Mouse (Mus musculus): ENCODE results near the gene Bad. TPM values are rescaled to one million over a fixed set of nuclear protein-coding genes. Genes with fewer than 3 reads are reported as not detected.
"Not testable (repeated sequence)": the region's sequence is repeated elsewhere in the genome, so short reads cannot be mapped to it uniquely, and the experiment has no call there.

Bad gene
- total RNA-seq, 2 experiments from 2014 or later, result 21.1 to 22.4 TPM

DNA sequence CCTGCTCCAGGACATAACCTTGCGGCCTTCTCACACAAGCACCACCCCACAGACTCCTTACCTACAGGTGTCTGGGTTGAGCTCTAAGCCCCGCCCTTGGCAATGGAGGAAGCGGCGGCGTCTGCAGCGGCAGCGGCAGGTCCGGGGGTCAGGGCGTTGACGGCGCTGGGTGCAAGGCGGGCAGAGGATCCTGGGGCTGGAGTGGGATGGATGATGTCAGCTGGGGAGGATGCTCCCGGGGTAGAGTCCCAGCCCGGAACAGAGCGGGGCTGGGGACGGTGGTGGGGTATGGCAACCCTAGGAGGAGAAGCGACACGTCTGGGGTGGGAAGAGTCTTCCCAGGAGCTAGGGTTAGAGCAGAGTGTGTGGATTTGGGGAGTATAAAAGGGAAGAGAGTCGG lies 43.6 kb downstream of the Bad start:
- no peak for DNase-seq

DNA sequence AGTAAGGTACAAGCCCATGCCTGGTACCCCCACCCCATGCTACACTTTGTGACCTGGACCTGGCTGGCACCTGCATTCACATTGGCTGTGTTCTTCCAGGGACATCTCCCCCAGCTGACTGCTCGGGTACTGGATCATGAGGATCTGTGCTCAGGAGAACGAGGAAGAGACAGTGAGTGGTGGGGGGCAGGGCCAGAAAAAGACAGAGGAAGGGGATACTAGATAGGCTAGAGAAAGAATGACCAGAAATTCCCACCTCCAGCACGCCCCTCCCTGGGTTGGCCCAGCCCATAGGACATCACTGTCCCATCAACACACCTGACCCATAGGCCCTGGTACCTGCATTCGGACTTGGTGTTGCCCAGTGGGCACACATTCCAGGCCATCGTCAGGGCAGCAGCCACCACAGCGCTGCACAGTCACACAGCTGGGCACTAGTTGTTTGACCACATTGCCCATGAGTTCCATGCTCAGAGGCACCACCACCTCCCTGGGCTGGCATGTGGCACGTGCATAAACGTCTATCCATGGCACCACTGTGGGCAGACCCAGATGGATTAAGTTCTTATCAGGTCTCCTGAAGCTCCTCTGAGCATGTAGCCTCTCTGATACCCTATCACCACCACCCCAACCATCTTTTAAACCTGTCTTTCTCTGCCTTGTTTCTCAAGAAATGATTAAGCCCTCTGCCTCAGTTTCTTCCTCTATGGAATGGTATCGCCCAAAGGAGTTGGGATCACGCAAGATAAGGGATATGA lies 44.5 kb downstream of the Bad start:
- no peak for DNase-seq

DNA sequence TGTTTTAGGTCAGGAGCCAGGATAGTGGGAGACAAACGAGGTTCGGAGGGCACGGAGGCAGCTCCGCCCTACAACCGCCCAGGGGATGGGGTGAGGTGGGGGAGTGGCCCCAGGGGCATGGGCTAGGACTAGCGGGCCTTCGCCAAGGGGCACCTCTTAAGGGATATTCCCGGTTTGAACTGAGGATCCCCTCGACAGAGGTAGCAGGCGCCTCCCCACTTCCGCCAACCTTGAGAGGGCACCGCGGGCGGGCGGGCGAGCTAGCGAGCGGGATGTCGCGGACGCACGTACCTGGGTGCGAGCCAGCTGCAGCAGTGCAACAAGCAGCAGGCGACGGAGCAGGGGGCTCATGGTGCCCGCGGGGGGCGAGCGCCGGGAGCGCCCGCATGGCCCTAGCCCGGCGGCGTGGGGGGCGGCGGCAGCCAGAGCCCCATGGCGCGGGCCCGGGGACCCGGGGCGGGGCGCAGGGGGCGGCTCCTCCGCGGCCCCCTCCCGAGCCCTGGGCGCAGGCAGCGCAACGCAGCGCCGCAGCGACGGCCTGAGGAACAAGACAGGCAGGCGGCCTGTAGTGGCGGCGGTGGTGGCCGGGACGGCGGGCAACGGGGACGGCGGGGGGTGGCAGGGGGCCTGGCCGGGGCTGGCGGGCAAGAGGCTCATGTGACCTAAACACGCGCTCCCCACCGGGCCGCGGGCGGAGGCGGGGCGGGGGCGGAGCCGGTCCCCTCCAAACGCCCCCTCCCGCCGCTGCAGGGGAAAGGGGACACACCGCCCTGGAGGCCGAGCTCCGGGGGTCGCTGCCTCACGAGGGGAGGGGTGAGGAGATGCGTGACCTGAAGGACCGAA lies 45.6 kb downstream of the Bad start, which contains the start of gene Vegfb:
Gene Vegfb, minus strand, starts transcription at position 591 of the 843 bp plus-strand sequence.
- DNase-seq, result peak; percentile 81

DNA sequence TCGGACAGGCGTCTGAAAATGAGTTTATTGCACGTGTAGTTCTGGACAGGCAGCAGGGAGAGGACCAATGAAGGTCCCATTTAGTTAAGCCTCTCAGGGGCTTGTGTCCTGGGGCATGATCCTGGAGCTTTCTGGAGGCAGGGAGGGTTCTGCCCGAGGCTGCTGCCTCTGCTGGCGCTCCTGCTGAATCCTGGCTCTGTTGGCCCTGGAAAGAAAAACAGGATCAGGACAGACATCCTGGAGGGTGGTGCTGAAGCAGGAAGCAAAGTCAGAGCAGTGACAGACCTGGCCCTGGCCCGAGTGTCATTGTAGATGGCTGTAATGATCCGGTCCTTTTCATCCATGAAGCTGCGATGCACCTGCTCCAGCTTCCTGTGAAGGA lies 46.2 kb downstream of the Bad start:
- no peak for DNase-seq

DNA sequence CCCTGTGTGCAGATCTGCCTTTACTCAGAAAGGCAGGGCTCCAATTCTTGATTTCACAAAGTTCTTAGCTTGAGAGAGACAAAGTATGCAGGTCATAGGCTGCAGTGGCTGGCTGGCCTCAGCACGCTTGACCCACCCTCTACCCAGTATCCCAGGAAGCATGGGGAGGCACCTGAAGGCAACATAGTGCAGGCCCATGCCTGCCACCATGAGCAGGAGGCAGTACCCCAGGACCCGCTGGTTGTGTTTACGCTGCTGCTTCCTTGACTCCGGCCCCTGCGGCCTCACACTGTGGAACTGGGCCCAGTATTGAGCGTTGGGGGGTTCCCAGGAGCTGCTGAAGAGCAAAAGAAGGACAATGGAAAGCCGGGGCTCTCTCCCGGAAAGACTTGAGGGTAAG lies 47.6 kb downstream of the Bad start:
- no peak for DNase-seq

DNA sequence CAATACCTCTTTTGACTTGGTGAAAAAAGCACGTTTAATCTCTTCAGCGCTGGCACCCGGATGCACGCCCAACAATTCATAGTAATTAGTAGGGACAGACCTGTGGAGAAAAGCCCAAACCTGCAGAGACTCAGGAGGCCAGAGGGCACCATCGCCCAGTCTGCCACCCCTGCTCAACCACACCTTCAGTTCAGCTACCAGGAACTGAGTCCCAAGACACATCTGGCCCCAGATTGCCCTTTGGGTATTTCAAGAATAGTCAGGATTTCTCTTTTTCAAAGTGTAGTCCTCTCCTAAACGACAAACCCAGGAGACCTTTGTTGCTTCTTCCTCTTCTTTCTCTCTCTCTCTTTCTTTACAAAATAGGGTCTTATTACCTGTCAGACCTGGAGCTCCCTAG lies 49.1 kb downstream of the Bad start:
- no peak for DNase-seq

DNA sequence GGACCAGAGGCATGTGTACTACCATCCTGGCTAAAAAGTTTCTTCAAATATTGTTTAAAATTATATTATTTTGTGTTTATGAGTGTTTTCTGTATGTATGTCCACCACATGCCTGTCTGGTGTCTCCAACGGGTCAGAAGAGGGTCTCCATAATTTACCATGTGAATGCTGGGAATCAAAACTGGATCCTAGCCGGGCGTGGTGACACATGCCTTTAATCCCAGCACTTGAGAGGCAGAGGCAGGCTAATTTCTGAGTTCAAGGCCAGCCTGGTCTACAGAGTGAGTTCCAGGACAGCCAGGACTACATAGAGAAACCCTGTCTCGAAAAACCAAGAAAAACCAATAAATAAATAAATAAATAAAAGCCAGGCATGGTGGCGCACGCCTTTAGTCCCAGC lies 49.5 kb downstream of the Bad start:
- DNase-seq, result not testable (repeated sequence)

DNA sequence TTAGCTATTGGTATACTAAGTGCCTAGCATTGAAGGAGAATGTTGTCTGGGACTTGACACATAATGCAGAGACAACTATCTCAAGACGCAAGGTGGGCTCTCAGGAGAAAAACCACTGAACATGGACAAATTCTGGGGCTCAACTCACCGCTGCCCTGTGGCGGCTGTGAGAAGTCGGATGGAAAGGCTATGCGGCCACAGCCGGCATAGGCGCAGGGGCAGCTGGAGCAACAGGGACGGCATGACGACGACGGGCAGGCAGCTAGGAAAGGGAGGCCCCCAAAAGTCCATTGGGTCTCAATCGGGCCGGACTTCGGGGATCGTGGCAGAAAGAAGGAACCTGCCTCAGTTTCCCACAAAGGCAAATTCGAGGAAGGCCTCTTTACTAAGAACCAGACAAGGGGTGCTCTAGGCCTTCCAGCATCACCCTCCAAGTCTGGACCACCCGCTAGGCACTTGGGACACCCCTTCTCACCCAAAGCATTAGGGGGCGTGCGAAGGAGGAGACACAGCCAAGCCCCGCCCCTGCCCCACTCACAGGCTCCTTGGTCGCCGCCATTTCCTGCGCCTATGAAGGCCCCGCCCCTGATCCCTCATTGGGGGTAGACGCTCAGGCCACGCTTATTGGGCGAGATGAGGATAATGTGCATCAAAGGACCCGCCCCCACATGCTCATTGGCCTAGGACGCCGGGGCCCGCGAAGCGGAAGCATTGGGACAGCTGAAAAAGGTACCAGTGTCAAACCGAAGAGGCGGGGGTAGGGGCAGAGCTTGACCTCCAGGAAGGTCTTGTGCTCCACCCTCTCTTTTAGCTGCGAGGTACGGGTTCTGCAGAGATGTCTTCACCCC lies 50.6 kb downstream of the Bad start, which contains the start of gene Dnajc4:
Gene Dnajc4, minus strand, starts transcription at position 562 of the 848 bp plus-strand sequence.
- DNase-seq, result peak; percentile 96 to 98

DNA sequence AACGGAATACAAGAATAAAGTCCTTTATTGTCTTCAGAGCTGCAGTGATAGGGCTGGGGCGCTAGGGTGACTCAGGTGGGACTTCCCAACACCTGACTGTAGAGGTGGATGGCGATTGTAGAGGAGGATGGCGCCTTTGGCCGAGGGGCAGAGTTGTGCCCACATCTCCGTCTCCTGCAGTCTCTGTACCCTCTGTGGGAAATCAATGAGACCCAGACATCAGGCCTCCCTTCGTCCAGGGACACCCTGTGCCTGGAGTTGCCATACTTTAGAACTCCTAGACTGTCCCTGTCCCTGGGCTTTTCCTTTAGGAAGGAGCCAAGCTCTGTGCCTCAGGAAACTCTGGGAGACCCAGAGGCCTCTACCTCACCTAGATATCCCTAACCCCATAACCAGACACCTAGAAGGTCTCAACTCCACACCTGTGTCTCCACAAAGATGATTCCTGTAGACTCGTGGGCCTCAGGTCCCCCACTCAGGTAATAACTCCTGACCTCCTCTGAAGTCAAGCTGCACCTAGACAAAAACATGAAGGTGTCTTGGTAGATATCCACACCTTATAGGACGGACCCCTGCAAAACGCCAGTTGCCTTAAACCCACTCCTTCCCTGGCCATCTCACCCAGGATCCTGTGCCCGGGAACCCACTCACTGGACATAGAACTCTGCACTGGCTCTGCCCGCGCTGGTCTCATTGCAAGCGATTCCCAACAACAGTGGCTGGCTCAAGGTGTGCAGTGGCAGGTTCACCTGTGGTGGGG lies 51.5 kb downstream of the Bad start:
- no peak for DNase-seq

DNA sequence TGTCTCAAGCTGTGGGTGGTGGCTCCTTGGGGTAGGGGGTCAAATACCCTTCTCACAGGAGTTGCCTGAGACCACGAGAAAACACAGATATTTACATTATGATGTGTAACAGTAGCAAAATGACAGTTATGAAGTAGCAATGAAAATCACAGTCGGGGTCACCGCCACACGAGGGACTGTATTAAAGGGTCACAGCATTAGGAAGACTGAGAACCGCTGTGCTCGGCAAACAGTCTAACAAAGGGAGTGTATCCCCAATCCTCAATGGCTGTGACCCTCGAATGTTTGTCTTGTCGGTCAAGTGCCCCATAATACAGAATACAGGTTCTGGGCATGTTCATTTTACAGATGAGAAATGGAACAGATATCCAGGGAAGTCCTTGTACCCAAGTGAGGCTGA lies 52.3 kb downstream of the Bad start:
- no peak for DNase-seq

DNA sequence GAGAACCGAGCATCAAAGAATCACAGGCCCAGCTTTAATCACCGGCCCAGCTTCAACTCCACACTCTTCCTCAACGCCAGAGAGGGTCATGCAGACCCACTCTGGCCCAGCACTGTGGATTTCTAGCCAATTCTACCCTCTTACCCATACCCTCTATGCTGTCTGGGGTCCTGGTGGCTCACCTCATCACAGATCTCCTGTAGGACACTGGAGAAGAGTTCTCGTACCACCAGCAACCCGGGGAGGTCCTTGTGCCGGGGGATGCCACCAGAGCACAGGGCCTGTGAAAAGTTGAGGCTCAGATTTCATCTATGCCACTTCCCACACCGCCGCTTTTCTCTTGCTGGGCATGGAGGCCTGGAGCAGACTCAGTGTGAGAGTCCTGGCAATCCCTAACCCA lies 52.8 kb downstream of the Bad start:
- no peak for DNase-seq

DNA sequence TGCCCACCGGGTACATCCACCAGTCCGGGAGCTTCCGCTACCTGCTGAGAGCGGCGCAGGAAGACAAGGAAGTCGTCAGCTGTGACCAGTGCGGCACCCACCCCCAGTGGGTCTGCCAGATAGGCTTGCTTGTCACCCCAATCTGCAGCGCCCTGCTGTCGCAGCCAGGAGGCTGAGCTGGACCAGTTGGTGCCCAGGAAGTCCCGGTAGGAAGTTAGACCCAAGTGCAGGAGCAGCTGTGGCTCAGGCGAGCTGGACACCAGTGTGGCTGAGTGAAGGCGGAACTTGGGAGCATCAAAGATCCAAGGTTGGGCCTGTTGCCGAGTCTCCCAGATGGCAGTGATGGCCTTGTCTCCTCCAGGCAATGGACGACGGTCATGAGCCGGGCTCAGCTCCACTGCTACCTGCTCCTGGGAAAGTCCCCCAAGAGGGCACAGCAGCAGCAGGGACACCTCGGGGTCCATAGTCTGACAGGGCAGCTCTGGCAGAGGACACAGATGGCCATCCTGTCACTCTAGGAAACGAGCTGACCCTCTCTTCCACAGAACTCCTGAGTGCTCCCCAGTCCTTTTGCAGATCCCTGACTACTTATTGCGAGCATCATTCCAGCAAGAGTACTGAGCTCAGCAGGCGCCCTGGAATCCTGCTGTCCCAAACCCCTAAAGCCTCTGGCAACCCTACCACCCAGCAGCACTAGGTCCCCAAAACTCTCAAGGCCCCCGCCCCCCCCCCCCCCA lies 53.8 kb downstream of the Bad start:
- DNase-seq, result peak in 1 of 2 experiments; percentile 43

DNA sequence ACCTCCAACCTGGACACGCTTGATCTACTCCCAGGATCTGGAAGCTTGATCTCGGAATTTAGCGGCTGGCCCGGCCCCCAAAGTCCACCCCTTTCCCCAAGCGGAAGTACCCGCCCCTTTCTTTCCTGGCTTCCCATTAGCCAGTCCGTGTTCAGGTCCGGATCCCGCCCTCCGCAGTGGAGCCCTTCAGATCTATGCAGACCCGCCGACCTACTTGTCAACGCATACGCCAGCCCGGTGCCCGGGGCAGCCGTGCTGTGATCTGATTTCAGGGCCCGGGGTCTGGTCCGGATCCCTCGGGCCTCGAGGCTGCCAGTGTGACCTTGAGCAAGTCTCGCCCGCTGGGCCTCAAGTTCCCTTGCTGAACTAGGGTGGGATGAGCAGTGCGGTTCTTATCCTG lies 54.3 kb downstream of the Bad start, which contains the start of the genes Nudt22 and Trpt1:
Gene Nudt22, minus strand, starts transcription at position 112 of the 400 bp plus-strand sequence.
Gene Trpt1, plus strand, starts transcription at position 126 of the 400 bp plus-strand sequence.
- DNase-seq, result peak; percentile 94 to 95

DNA sequence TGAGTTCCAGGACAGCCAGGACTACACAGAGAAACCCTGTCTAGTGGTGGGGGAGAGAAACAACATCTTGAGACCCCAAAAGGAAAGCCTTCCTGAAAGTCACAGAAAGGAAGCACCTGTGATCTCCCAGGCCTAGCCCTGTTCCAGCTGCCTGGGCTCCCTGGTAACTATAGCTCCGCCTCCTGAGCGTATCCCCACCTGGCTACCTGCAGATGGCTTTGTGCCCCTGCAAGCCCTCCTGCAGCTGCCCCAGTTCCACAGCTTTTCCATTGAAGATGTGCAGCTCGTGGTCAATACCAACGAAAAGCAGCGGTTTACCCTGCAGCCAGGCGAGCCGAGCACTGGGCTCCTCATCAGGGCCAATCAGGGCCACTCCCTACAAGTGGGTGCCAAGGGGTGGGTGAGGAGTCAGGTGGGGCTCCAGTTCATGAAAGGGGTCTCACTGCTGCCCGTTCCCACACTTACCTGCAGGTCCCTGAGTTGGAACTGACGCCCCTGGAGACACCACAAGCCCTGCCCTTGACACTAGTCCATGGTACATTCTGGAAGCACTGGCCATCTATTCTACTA lies 56.1 kb downstream of the Bad start:
- DNase-seq, result no peak

DNA sequence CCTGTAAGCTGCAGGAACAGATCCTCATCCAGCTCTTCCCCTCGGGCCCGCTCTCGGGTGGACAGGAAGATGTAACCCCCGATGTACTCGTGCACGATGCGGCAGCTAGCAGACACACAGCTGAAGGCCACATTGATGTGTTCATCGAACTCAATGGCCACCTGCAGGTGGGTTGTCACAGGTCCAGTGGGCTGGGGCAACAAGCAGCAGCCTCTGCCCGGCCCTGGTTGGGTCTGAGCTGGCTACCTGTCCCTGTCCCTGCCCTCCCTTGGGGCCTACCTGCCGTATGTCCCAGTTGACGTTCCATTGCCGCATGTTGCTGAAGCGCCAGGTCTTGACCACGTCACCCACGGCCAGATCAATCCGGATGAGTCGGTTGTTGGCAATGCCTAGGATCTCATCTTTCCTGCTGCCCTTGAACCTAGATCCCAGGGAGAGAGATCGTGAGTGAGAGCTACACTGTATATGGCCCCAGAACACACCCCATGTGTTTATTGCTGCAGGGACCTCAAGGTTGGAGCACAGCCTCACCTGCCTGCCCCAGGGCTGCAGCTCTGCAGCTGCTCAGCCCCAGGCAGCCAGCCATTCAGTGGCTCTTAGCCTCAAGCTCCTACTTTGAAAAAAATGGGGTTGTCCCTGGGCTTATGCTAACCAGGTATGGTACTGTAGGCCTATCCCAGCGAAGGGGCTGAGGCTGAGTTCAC lies 57.9 kb downstream of the Bad start:
- no peak for DNase-seq

Measured in heart, adult 18-20 months (tissue).